Mouse (Mus musculus): ENCODE measurements around the gene Gcm1.

The Gcm1 gene

DNA sequence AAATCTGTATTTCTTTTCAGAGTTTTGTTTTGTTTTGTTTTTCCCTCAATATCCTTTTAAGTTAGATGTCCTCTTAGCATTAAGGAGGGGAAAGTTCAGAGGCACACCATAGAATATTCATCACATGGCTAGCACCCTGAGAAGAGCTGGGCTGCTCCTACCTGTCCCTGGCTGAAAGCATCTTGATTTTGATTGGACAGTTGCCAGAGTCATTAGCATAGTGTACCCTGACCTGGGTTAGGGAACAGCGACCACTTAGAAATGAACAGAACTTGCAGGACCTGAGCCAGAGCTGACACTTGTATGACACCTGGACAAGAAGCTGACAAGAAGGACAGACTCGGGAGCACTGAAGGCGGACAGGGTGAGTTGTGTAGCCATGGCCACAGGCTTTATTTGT, at the start of gene Gcm1:
Gene Gcm1, plus strand, starts transcription at position 248 of the 400 bp plus-strand sequence.
- no peak for DNase-seq (ENCODE audit: low read depth, low spot score)

DNA sequence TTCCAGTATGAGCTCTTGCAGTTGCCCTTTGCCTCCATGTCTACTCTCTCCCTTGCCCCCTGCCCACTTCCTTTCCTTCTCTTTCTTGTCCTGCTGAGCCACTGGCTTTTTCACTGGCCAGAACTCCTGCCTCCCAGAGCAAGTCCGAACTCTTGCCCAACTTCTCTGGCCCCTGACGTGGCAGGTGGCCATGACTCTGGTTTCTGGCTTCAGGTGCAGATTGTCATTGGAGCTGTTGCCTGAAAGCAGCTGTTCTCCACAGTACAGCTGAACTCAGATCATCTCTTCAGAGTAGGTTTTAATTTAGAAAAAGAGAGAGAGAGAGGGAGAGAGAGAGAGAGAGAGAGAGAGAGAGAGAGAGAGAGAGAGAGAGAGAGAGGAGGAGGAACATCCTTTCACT, 48.4 kb upstream of the Gcm1 start:
- DNase-seq (ENCODE audit: low read depth, low spot score), result no peak

DNA sequence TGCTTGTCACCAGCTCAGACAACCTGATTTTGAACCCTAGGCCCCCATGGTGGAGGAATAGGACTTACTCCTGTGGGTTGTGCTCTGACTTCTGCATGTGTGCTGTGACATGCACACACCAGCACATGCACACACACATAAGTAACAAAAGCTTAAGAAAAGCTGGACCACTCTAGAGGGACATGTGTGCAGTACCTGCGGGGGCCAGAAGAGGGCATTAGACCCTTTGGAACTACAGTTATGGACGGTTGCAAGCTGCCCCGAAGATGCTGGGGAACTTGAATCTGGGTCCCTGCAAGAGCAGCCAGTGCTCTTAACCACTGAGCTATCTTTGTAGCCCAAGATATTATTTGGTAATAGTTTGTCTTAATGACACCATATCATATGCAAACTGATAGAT, 46.2 kb upstream of the Gcm1 start:
- peak; percentile 35 for DNase-seq (ENCODE audit: low read depth, low spot score)

DNA sequence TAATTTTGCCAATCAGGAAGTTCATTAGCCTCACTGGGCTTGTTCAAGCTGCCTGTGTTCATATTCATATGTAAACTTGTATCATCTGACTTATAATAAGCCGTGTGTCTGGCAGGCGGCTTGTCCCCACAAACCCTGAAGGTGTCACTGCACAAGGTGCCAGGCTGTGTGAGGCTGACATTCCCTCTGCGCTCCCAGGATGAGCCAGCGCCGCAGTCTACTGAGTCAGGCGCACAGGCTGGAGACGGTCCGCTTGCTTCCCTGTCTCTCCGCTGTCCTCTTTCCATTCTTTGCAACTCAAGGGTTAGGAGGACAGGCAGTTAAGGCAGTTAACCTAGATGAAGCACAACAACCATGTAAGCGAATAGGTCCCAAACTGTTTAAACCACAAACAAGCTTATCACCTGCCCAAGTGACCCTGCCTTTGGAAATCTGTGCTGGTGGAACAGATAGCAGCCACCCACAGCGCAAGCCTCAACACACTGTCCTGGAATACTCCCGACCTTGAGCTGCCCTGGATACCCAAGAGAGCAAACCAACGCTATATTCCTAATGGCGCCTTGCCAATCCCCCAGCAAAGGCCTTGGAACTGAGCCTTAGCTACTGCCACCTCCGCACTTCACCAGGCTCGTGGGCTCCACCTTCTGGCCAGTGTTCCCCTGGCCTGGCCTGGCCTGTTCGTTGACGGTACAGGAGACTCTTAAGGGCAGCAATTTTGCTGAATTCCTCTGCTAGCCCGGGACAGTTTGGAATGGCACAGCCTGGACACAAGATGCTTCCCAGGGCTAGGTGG, 45.3 kb upstream of the Gcm1 start:
- peak; percentile 67 for DNase-seq (ENCODE audit: low read depth, low spot score)

DNA sequence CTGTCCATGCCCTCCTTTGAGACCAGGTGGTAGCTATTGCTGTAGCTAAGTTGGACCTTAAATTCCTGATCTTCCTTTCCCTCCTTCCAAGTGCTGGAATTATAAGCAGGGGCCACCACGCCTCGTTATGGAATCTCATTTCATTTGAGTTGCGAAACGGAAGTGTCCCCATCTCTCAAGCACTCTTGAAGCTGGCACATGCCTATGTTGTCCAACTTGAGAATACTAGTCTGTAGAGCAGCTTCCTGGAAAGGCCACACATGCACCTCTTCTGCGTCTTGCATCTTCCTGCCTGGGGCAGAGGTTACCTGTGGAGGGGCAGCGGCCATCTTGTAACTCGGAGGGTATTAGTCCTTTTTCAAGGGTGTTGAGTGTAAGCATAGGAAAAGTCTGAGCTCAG, 42.3 kb upstream of the Gcm1 start:
- no peak for DNase-seq (ENCODE audit: low read depth, low spot score)

DNA sequence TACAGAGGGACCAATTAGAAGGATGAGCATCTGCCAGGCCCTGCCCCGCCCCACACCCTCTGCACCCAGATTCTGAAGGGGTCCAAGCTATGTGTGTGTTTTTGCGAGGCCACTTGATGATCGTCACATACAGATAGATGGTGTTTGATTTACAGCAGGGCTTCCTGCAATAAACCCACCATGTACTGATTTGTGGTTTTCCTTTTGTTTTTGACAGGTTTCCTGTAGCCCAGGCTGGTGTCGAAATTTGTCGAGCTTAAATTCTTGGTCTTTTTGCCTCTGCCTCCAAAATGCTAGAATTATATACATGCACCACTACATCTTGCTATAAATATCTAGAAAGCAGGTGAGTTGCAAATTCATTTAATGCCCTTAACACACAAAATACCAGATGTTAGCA, 41.5 kb upstream of the Gcm1 start:
- no peak for DNase-seq (ENCODE audit: low read depth, low spot score)

DNA sequence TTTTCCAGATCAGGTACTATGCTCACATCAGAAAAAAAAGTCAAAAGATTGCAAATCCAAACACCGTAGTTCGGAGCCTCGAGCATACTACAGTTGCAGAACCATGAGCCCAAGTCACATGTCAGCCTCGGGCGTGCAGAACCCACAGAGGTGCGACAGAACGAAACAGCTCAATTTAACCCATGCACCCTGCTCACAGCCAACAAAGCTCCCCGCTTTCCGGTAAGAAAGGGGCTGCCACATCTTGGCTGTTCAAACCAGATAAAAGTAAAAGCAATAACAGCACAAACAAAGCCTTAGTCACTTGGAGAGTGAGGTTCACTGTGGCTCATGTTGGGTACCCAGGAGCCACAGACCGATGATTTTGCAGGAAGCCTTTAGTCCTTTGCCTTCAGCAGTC, 41.0 kb upstream of the Gcm1 start:
- DNase-seq (ENCODE audit: low read depth, low spot score), result no peak

DNA sequence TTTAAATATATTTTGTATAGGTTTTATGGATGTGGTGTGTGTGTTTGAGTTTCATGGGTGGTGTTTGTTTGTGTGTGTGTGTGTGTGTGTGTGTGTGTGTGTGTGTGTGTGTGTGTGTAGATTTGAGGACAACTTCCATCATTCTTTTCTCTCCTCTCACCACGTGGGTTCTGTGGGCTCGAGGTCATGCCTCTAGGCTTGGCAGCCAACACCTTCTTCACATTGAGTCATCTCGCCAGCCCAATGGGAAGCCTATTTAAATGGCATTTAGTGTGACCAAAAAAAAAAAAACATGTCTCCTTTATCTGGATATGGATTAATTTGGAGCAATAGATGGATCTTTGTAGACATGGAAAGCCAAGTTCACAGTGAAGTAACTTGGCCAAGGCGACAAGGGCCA, 39.7 kb upstream of the Gcm1 start:
- no peak for DNase-seq (ENCODE audit: low read depth, low spot score)

DNA sequence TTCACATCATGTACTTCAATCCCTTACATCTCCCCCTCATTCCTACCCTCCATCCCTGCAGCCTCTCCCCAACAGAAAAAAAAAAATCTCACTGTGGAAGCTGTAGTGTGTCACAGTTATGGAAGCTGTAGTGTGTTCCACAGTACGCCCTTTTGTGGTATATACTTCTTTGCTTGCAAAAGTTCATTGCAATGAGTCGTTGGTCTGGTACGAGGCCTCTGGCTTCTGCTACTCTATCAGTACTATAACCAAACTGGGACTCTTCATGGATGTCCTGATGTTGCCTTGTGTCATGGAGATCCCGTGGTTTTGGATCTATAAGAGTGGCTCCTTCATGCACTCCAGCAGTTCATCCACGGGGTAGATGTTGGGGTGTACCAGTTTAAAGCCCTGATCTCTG, 39.0 kb upstream of the Gcm1 start:
- DNase-seq (ENCODE audit: low read depth, low spot score), result no peak

DNA sequence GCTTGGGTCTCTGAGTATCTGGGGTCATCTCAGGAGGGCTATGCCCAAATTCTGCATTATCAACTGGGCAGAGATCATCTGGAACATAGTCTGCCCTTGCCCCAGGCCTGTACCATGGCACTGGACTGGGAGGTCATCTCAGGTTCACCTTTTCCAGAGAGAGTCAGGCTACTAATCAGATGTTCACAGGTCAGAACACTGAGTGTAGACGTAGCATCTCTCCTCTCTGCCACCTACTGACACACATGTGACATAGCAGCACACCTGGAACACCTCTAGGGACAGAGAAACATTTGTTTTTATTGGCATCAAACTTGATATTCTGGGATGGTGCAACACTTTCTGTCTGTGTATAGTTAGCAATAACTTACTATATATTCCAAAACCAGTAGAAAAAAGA, 37.9 kb upstream of the Gcm1 start:
- DNase-seq (ENCODE audit: low read depth, low spot score), result no peak

DNA sequence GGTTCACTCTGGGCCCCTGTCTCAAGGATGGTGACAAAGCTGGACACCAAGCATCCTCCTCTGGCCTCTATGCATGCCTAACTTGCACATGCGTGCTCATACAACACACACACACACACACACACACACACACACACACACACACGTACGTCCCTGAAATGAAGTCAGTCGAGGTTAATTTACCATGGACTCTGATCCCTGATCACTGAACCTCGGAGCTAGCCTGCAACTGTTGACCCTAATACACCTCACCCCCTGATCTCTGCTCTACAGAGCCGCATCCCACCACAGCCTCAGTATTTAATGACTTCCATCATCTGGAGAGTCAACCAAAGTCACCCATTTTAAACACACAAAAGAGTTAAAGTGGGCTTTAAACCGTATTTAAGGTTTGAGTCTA, 35.9 kb upstream of the Gcm1 start:
- DNase-seq (ENCODE audit: low read depth, low spot score), result no peak

DNA sequence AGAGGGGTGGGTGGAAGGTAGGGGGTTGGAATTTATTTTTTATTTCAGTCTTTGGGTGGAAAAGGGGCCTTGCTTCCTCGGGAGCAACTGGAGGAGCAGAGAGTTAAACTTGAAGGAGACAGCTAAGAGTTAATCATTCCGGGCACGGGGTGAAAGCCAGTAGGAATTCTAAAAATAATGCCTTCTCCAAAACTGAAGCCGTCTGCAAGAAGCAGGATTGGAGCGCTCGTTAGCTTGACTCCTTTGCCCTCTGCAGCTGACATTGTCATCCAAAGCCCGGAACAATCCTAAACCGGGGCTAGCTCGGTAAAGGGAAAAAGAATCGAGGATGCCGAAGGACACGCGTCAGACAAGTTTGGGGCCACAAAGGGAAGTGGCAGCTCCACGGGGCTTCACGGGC, 35.4 kb upstream of the Gcm1 start:
- DNase-seq (ENCODE audit: low read depth, low spot score), result no peak

DNA sequence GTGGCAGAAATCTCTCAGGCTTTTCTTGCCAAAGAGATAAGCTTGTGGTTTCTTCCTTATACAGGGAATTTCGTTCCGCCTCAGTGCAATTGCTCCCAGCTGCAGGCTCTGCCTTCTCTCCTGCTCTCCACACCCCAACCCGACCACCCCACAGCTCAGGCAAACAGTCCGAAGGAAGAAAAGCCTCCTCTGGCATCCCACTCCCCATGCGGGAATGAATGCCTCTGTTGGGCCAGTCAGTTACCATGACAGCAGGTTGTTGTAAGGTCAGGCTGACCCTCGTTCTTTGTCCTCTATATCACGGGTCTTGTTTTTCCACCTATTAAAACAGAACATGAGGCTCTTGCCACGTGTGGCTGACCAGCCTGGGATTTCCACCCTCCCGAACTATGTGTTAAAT, 30.5 kb upstream of the Gcm1 start:
- peak; percentile 10 for DNase-seq (ENCODE audit: low read depth, low spot score)

DNA sequence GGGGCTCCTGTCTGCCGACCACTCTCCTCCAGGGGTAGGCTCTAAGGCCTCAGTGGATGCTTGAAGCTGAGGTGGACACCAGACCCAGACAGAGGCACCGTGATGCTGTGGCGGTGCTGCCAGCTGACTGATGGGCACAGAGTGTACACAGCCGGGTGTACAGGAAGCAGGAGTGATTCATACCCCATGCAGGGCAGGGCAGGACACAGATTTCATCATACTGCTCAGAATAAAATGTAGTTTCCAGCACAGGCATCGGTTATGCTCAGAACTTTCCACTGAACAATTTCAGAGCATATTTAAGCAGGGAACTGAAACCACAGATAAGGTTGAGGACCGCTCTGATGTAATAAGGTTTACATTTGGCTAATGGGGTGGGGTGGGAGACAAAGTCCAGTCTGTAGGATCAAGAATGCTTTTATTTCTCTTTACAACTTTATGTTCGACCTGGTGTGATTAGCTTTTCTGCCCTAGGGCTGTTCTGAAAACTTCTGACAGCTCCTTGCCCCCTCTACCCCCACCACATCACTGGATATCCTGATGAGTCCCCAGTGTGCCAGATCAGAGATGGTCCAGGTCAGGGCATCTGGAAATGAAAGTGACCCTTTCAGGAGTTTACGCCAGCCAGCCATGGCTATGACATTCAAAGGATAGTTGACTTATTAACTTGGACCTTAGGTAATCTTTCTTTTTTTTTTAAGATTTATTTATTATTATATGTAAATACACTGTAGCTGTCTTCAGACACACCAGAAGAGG, 29.4 kb upstream of the Gcm1 start:
- DNase-seq (ENCODE audit: low read depth, low spot score), result no peak

DNA sequence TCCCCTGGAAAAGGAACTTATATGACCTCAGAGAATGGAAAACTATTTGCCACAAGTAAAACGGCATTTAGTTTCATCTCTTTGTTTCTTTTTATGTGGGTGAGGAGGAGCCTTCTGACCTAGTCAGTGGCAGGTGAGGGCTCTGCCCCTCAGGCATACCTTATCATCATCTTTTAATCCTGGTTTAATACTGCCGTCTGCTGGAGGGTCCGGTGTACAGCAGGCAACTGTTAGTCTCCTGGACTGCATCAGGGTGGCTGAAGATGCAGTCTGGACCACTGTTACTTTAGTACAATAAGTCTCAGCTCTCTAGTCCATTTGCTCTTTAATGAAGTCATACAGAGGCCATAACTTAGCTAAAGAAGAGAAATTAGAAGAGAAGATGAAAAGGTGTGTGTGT, 26.9 kb upstream of the Gcm1 start:
- DNase-seq (ENCODE audit: low read depth, low spot score), result peak; percentile 53

DNA sequence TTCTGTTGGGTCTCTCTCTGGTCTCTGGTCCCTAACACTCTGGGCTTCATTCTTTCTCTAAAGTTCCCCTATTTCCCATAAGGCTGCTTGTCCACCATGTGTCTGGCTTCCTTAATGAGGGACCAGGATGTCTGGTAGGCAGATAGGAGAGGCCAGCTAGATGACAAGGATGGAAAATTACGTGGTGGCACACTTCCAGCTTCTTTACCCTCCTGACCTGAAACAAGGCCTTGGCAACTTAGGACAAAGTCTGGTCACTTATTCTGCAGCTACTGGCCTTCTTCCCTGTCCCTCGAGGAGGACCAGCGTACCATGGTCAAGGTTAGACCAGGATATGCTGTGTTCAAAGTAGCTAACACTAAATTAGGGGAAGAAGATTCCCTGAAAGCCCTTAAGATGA, 24.6 kb upstream of the Gcm1 start:
- no peak for DNase-seq (ENCODE audit: low read depth, low spot score)

DNA sequence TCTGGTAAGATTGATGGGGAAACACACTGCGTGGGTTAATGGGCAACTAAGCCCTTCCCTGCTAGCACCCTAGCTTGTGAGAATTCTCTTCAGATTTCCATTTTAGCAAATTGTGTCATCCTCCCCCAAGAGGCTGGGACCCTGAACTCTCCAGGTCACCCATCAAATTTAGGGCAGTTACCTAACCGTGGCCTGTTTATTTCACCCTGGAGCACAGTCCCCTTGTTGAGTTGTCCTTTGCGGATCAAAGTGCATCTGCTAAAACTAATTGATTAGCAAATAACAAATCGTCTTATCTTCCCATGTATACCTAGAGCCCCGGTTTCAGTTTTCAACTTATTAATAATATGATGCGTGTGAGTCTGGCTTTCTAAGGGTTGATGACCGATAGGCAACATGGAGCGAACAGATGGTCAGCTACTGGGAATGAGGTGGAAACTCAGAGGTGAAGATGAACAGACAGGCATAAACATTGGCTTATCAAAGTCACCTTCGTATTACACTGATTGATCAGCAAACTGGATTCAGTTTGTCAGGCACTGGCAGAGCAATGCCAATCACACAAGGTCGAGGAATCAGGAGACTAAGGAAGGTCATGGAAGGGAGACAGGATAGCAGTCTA, 20.8 kb upstream of the Gcm1 start:
- DNase-seq (ENCODE audit: low read depth, low spot score), result no peak

DNA sequence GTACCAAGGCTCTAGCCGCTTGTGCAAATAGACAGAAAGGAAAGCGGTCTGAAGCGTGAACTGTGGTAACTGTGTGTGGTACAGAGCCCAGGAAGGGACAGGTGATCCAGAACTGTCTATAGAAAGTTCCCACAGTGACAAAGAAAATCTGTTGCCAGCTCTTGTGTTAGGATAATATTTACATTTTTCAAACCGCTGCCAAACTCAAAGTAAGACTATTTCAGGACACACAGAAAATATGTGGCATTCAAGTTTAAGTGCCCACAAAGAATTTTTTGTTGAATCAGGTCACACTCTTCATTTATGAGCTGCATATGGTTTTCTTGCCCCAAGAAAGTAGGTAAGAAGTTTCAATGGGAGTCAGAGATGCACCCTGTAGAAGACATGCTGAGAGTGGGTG, 18.8 kb upstream of the Gcm1 start:
- no peak for DNase-seq (ENCODE audit: low read depth, low spot score)

DNA sequence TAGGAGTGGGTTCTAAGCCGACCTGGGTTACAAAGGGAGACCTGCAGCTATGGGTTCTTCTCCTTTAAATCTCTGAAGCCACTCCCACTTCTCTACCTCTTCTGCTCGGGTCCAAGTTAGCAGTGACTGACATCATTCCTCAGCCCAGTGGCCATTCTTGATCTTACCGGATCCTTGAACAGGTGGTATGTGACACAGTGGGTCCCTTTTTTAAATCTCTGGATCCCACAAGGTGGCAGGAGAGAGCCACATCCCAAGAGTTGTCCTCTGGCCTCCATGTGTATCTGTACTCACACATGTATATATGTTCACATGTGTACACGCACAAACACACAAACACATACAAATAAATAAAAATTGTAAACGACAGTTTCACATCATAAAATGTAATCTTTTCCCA, 16.4 kb upstream of the Gcm1 start:
- no peak for DNase-seq (ENCODE audit: low read depth, low spot score)

DNA sequence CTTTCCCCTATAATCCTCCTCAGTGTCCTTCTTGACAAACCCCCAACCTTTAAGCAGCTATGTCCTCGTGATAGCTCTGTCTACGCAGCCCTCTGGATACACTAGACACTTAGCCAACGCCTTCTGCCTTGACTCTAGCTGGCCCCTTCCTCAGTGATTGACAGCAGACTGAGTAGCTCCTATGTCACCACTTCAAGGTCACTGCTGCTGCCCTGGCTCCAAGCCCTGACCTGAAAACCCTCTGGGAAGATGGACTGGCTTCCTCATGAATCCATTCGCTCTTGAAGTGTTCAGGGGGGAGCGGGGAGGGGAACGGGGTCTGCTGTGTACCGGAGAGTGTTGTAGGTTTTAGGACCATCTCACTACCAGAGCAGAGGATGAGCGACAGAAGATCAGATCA, 15.9 kb upstream of the Gcm1 start:
- DNase-seq (ENCODE audit: low read depth, low spot score), result no peak

DNA sequence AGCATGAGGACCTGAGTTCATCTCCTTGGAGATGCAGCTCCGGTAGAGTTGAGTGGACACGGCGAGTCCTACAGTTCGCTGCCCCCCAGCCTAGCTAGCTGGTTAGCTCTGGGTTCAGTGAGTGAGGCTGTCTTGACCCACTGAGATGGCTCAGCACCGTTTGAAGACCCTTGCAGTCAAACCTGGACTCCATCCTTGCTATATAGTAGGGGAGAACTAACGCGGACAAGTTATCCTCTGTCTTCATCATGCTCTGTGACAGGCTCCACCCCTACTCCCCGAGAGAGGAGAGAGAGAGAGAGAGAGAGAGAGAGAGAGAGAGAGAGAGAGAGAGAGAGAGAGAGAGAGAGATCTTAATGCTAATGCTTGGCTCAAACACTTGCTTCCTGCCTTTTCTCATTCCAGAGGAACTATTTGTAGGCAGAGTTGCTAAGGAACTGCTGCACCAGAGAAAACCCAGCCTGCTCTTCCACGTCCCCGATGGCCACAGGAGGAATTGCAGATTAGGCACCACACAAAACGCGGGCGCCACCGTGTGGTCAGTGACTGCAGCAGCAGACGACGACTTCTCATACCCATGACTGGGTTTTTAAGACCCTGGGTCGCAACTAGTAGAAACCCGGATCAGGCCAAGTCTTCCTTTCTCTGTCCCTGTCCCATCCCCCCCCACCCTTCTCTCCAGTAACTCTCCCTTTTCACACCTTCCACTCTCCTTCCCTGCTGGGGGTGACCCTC, 12.8 kb upstream of the Gcm1 start:
- peak; percentile 91 for DNase-seq (ENCODE audit: low read depth, low spot score)

DNA sequence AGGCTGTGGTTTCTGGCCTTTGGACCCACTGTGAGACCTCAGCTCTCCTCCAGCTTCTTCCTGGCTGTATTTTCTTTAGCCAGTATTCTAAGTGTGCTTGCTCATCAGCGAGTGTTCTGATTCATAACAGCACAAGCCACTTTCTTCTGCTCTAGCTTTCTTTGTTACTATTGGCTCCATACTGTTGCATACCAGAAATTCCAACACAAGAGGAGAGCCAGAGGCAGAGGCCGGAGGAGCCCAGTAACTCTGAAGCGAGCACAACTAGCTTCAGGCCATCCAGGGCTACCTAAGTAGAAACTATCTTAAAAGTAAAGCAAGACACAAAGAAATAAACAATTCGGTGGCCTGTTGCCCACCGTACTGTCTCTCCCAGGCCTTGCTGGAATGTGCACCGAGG, 6.6 kb upstream of the Gcm1 start:
- no peak for DNase-seq (ENCODE audit: low read depth, low spot score)
